Mouse (Mus musculus) cerebellum, adult (tissue): ENCODE measurements around the gene Ric8b.

Source experiments
- ATAC-seq: cut with Nextera tagmentation; 2 replicates; pipeline ENCODE4 v1.9.2; 2017; ENCODE audit warnings: mild to moderate bottlenecking, moderate library complexity, mixed read lengths; ENCODE audit not compliant: insufficient number of reproducible peaks, low FRiP score, low TSS enrichment

Ric8b gene

DNA sequence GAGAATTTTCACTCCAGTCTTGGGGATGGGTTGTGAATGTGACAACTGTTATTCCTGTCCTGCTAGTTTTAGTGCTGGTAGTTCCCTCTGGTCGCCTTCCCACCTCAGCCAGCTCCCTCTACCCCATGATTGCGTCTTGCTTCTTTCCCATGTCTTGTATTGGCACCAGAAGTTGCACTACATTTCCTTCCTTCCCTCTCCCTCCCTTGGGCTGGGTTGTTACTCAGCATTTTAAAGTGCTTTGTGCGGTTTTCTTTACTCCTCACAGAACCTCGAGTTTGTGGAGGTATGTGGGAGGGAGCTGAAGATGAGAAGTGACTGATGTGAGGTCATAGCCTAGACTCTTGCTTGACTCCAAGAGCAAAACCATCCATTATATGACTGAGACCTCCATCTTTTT lies 38.8 kb downstream of the Ric8b start:
- ATAC-seq = no peak

DNA sequence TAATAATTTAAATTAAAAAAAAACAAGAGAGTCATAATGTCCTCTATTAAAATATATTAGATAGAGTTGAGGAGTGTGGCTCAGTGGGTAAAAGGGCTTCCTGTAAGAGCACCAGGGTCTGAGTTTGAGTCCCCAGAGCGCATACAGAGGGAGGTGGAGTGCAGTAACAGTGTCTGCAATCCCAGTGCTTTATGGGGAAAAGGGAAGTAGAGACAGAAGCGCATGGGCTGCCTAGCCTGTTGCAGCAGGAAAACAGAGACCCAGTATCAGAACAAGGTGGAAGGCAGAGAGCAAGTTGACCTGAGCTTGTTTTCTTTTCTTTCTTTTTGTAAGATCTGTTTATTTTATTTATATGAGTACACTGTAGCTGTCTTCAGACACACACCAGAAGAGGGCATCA lies 41.2 kb downstream of the Ric8b start:
- ATAC-seq = no peak

DNA sequence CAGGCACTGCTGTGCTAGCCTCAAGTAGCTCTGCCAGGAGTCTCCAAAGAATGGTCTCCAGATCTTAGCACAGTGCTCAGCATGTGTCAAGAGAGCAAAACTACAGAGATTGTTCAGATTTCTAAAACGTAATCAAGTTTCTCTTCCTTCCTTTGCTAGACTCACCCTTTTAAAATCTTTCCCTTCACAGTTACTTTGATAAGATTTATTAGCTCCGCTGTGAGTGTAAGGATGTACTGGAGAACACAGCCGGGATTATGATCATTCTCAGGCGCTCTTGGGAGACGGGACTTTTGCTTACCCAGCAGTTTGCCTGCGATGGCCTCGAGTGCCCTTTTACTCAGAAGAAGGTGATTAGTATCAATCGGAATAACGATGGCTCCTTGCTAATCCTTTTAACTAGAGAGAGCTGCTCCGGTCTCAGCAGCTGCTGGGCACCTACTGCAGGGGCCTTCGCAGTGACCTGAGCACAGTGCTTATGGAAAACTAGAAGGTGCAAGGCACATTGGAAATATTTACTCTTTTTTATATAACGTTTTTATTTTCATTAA lies 43.0 kb downstream of the Ric8b start:
- no peak for ATAC-seq

DNA sequence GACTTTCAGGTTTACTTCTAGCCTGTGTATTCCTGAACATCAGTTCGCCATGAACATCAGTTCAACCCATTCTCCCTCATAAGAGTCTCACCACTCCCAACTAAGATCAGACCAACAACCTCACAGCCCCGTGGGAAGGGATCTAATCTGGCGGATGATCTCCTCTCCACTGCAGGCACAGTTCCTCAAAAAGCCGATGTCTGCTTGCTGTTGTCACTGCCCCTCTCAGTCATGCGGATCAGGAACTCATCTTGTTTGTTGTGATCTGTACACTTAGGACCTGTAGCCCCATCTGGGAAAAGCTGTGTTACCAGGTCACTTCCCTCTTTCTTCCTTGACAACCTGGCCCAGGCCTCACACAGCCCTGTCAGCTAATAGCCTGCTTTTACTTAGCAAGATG lies 45.7 kb downstream of the Ric8b start:
- ATAC-seq = peak; percentile 28; the same call in 1 of the 2 replicates

DNA sequence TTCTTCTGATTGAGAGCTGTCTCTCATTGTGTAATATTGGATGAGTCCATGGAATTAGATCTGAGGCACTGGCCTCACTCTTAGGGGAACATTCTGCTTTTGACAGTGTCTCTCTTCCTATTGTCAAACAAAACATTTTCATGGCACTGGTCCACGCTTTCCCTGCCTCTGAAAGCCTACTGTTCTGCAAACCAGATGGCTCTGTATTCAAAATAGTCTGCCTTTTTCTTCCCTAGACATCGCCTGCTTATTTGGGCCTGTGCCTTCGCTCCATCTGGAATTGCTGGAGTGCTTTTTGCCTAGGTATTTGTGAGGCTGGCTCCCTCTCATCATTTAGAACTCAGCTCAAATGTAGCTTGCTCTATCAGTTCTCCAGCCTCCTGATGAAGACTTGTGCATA lies 46.3 kb downstream of the Ric8b start:
- ATAC-seq = peak; percentile 87

DNA sequence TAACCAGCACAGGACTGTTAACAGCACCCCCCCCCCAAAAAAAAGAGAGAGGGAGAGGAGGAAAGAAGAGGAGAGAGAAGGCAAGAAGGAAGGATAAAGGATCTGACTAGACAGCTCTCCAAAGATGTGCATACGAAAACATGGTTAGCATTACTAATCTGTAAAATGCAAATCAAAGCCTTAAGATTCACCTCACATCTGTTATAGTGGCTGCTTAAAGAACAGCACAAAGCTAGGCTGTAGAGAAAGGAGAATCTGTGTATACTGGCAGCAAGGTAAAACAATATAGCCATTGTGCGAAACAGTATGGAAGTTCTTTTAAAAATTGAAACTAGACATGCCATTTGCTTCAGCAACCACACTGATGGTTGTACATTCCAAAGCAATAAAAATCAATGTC lies 49.1 kb downstream of the Ric8b start:
- ATAC-seq = no peak

DNA sequence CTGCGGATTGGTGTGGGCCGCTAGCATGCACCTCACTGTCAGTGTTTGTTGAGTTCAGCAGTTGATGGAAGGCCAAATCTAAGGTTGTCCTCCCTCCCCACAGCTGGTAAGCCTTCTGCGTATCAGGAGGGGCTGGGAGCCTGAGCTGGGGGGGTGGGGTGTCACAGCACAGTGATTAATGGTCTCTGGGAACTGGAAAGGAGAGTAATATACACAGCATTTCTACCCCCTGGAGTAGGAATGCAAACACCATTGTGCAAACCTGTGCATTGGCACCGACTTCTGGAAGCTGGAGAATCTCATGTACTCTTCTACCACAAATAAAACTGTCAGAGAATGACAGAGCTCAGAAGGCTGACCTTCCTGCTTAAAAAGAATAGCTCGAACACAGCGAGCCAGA lies 50.2 kb downstream of the Ric8b start:
- ATAC-seq = no peak

DNA sequence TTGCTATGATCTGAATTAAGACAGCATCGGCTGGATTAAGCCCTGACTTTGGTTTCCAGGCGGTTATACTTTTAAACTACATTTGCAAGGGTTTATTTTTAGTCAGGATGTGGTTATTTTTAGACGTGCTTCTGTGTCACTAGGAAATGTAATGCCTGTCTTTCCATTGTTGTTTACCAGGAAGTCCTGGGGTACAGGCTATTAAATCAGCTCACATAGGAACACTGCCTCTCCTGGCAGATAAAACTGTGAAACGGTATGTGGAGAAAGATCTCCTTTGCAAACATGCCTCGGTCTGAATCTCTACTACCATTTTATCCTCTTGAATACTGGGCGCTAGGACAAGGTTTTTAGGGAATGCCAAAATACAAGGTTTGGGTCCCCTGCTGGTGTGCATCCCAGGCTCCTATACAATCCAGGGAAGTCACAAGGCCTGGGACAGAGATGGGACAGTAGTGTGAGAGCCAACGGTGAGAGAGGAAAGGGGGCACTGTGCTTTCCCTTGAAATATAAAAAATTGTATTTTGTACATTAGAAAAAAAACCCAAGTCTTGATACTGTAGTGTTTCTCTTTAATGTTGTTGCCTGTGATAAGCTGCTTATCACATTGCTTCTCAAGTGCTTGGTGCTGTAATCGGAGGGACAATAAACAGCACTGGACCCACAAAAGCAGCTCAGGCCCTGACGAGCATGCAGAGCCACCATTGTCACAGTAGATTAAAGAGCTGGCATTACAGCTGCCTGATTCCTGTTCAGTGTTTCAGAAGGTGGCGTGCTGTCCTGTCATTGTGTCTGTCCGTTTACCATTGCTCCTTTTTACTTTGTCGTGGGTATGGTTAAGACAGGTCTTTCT lies 51.7 kb downstream of the Ric8b start:
- ATAC-seq = peak; percentile 56; the same call in 1 of the 2 replicates

DNA sequence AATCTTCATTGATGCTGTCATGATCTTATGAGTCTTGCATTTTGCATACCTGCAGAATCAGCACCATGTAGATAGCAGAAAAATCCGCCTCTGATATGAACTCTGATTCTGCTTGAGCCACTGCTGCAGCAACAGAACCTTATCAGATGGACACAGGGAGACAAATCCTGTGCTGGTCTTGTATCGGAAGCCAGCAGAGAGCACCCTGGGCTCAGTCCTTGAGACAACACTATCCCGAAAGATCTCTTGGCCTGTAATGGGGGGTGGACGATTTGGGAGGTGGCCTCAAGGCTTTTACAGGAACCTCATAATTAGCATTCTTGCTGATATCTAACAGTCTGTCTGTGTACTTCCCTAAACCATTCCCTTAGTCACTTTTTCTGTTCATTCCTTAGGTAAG lies 57.8 kb downstream of the Ric8b start:
- ATAC-seq = no peak

DNA sequence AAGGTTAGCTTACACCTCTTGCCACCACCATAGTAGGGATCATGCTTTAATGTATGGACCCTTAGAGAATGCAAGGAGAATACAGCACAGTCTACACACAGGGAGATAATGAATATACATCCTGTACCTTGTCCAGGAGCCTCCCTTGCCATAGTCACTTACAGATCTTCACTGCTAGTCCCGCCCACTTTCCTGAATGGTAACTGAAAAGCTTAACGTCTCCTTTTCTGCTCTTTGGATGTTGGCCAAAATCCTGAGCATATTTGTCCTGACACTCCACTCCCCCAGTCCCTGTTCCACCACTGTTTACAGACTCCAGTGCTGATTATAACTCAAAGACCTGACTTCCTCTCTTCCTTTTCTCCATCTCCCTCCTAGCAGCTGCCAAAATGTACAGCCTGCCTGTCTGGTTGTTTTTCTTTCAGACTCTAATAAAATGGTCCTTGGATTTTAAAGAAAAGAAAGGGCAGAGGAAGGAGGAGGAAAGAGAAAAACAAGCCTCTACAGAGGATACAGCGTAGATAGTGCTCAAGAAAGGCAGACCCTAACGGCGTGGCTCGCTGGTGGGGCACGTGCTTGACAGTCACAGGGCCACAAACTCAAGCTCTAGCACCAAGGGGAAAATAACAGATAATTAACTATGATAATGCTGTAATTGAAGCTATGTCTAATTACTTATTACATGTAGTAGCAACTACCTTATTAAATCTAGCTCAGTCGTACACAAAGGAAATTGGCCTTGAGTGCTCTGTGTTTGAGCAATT lies 59.4 kb downstream of the Ric8b start:
- ATAC-seq = no peak

DNA sequence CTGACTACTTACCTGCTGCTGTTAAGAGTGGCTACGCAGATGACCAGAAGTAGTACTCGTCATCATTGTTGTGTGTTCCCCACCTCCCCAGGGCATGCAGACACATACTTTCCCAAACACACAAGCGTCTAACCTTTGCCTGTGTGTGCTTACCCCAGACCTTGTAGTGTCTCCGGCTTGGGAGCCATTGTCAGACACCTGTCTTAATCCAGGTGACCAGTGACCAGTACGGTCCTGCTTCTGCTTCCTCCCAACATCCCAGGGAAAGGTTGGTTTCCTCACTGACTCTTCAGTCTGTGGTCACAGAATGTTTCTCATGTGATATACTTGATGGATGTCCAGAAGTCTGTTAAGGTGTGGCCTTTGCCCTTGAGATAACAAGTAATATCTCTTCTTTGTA lies 62.9 kb downstream of the Ric8b start:
- ATAC-seq = no peak

DNA sequence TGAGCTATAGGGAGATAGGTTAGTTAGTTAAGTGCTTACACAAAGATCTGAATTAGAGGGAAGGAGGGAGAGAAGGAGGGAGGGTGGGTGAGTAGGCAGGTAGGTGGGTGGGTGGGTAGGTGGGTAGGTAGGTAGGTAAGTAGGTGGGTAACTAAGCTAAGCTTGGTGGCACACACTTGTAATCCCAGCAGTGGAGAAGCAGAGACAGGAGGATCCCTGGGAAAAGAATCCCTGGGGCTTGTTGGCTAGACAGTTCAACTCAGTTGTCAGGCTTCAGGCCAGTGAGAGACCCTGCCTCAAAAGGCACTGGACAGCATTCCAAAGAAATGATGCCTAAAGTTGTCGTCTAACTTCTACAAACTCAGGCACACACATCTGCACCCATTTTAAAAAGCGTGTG lies 64.0 kb downstream of the Ric8b start:
- ATAC-seq = no peak

DNA sequence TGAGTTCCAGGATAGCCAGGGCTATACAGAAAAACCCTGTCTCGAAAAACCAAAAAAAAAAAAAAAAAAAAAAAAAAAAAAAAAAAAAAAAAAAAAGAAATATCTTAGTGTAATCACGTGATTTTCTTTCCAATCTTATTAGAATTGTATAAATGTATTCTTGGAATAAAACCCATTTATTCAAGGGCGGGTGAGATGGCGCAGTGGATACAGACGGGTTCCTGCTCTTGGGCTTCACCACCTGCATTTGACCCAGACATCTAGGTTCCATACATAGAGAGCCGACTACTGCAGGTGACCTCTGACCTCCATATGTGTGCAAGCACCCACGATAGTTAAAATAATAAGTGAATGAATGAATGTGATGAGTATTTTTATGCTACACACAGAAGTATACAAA lies 65.3 kb downstream of the Ric8b start:
- ATAC-seq = no peak

DNA sequence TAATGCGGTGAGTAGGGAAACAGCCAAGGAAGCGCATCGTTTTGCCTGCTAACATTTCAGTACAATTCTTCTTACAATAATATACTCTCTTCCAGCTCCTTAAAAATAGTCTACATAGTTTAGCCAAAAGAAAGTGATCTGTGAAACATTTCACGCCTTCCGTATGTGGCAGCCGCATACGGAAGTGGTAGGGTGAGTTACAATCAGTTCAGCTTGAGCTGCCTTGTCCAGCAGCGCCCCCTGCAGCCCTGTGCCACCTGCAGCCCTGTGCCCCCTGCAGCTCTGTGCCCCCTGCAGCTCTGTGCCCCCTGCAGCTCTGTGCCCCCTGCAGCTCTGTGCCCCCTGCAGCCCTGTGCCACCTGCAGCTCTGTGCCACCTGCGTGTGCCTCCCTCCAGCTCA lies 68.5 kb downstream of the Ric8b start:
- no peak for ATAC-seq

DNA sequence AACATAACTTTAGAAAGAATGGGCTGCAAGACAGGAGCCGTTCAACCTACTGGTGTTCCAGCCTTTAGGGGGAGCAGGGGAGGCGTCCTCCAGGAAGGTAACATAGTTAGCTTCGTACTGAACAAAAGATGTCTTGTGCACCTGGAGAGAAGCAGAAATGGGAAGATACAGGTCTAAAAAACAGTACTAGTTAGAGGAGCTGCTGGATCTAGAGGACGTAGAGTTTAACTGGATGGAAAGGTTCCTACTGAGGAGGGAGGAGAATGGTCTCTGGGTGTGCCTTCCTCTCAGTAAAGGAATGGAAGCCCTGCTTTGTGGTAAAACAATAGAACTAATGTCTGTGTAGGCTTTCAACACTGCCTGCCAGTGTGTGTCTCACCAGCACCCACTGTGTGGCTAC lies 70.2 kb downstream of the Ric8b start:
- no peak for ATAC-seq

DNA sequence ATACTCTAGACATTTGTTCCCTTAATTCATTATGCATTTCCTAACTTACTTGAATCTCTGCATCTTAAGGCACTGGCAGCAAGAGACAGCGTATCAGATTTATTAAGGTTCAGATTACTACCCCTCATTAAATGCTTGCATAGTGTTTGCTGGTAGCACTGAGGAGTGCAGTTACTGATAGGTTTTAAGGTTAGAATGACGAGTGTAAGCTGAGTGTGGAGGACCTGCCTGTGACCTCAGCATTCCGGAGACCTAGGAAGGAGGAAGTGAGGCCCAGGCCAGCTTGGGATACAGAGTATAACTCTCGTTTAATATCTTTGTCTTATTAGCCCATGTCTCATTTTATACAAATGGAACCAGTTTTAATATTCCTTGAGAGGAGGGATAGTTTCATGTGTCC lies 71.2 kb downstream of the Ric8b start:
- ATAC-seq = no peak

DNA sequence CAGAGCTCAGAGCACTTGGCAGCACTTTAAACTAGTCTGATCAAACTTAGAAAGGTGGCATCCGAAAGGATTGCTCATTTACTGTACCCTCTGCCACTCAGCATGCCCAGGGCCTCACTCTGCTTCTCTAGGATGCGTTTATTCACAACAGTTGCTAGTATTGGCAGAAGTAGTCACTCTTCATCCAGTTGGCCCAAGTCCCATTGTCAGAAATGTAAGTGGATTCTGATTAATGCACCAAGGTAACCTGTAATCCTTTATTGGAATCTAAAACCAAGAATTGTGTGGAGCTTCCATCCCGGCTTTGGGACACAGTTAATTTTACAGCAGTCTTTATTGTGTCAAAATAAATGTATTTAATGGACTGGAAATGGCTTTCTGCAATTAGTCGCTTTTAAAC lies 76.9 kb downstream of the Ric8b start:
- no peak for ATAC-seq

DNA sequence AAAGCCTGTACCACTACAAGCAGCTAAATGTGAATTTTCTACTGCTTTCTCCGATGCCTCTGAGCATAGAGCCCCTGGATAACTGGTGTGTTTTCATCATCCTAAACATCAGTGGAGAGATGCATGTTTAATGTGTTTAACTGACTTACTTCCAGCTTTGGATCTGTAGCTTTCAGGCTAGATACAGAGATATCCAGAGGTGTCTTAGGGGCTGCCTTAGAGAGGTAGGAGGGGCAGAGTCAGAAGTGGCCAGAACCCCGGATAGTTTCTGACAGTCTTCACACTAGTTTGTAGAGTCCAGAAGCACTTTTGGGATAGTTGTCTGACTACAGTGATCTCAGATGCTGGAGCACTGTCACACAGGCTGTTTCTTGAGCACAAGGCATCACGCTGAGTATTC lies 77.6 kb downstream of the Ric8b start:
- no peak for ATAC-seq

DNA sequence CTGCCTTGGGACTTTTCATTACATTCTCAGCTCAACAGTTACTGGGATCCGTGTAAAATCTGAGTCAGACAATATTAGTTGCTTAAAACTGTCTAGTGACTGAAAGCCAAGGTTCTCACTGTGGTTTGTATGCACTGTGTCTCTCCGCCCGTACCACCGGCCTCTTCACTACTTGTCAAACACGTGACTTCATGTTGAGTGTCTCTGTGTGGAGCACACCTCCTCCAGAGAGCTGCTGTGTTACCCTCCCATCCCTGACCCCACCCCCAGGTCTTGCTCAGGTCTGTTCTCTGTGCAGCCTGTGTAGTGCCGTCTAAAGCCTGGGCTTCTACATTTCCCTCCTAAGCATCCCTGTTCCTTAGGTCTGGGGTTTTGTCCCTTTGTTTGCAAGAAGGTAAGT lies 79.0 kb downstream of the Ric8b start:
- no peak for ATAC-seq

DNA sequence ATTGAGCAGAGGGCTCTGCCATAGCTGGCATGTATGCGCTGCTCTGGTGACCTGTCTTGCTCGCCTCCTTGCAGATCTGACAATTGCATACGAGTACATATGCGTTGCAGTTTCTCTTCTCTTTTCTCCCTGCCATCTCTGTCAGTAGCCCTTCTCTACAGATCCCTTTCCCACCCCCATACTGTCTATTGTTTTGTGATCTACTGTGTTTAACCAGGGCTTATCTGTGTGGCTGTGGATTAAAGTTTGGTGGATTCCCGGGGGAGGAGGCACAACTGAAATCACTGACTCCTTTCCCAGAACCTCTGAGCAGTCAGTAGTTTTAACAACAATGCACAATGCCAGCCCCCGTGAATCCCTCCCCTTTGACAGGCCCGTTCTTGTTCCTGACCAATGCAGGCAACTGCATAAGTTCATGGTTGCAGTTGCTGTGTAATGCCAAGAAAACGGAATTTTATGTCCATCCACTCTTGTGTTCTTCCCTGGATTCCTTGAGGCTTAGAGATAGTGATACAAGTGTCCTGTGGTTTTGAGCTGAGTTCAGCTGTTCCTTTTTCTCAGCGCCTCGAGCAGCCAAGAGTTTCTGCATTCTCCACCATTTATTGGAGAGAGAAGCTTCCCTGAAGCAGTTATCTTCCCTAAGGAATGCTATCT lies 80.3 kb downstream of the Ric8b start:
- no peak for ATAC-seq

DNA sequence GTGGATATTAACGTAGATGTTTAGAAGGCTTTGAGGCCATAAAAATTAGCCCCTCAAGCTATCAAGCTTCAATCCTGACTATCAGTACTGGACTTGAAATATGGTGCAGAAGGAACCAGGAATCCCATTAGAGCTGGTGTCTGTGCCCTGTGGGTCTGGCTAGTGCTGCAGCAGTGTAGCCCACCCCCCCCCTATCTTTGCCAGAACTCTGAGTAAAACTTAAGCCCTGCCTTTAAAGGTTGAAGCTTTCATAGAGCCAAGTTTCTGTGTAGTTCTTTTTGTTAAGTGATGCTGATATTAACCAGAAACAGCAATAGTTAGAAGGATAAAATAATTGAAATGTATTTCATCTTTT lies 80.8 kb downstream of the Ric8b start:
- ATAC-seq = no peak
